Mouse (Mus musculus) NIH3T3 (cell line): ENCODE data around the gene Prr29.

ENCODE experiments used
- DNase-seq: peaks from one replicate; pipeline ENCODE4 v3.0.0-alpha.2; 2012; ENCODE audit warnings: low read depth

The Prr29 gene

GRCm38 (mm10) chr11:106365366-106365765 is at the start of gene Prr29:
TSS of gene Prr29 (plus strand) at chr11:106365472.
- DNase-seq = no peak

- DNase-seq = peak; percentile 27
These were observed 48.9 kb upstream of the Prr29 start for GRCm38 (mm10) chr11:106316416-106316815.

- no peak for DNase-seq
These were observed 47.5 kb upstream of the Prr29 start for GRCm38 (mm10) chr11:106317801-106318200.

- DNase-seq = peak; percentile 27
These were observed 46.6 kb upstream of the Prr29 start for GRCm38 (mm10) chr11:106318406-106319366.

GRCm38 (mm10) chr11:106324858-106325257 is 40.4 kb upstream of the Prr29 start:
- DNase-seq = no peak

- DNase-seq = peak; percentile 83
These were observed 39.6 kb upstream of the Prr29 start for GRCm38 (mm10) chr11:106325566-106326206.

GRCm38 (mm10) chr11:106326475-106326874 is 38.8 kb upstream of the Prr29 start:
- no peak for DNase-seq

- no peak for DNase-seq
These were observed 36.8 kb upstream of the Prr29 start for GRCm38 (mm10) chr11:106328521-106328920.

- no peak for DNase-seq
These were observed 36.1 kb upstream of the Prr29 start for GRCm38 (mm10) chr11:106329128-106329527.

- peak; percentile 50 for DNase-seq
These were observed 35.6 kb upstream of the Prr29 start for GRCm38 (mm10) chr11:106329682-106330081.

GRCm38 (mm10) chr11:106332458-106332857 is 32.8 kb upstream of the Prr29 start:
- DNase-seq = no peak

- no peak for DNase-seq
These were observed 31.2 kb upstream of the Prr29 start for GRCm38 (mm10) chr11:106334066-106334465.

- DNase-seq = no peak
These were observed 27.2 kb upstream of the Prr29 start for GRCm38 (mm10) chr11:106338029-106338428.

GRCm38 (mm10) chr11:106338870-106339269 is 26.4 kb upstream of the Prr29 start:
- DNase-seq = no peak

- peak; percentile 46 for DNase-seq
These were observed 25.9 kb upstream of the Prr29 start for GRCm38 (mm10) chr11:106339323-106339722.

GRCm38 (mm10) chr11:106340990-106341520 is 24.2 kb upstream of the Prr29 start:
- no peak for DNase-seq

GRCm38 (mm10) chr11:106344910-106345309 is 20.4 kb upstream of the Prr29 start:
- no peak for DNase-seq

- DNase-seq = no peak
These were observed 15.5 kb upstream of the Prr29 start for GRCm38 (mm10) chr11:106349772-106350171.

- DNase-seq = peak; percentile 45
These were observed 14.4 kb upstream of the Prr29 start for GRCm38 (mm10) chr11:106350853-106351252.

GRCm38 (mm10) chr11:106351253-106351652 is 14.0 kb upstream of the Prr29 start:
- DNase-seq = no peak

- no peak for DNase-seq
These were observed 13.3 kb upstream of the Prr29 start for GRCm38 (mm10) chr11:106351941-106352340.

GRCm38 (mm10) chr11:106353188-106353587 is 12.1 kb upstream of the Prr29 start, which contains the start of gene Scn4a:
TSS of gene Scn4a (minus strand) at chr11:106353288.
- no peak for DNase-seq

- DNase-seq = no peak
These were observed 11.1 kb upstream of the Prr29 start for GRCm38 (mm10) chr11:106354181-106354580.
